Mouse (Mus musculus): ENCODE data around the gene Cpt1c. TPM values are rescaled to one million over a fixed set of nuclear protein-coding genes. Genes with fewer than 3 reads are reported as not detected.

Gene Cpt1c
- total RNA-seq, 2 experiments from 2014 or later = 115 to 116 TPM

- DNase-seq (ENCODE audit: low spot score in 2 of 2) = no peak
These were observed 49.2 kb downstream of the Cpt1c start for GRCm38 (mm10) chr7:44925468-44925867.

- no peak for DNase-seq (ENCODE audit: low spot score in 2 of 2)
These were observed 52.1 kb downstream of the Cpt1c start for GRCm38 (mm10) chr7:44922530-44922929.

DNA sequence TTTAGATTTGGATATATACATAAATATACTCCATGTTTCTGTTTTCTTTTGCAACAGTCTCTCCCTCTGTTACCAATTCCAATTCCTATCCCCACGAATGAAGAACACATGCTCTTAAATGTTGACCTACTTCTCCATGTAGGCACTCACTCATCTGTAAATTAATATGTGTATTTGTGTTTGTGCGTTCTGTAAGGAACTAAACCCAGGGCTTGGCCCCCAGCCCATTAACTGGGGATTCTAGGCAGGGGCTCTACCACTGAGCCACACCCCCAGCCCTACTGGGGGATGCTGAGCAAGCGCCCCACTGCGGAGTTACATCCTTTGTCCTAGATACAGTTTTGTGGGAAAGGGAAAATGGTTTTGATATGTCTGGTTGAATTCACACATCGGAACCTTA, 55.5 kb downstream of the Cpt1c start:
- DNase-seq (ENCODE audit: low spot score in 2 of 2) = no peak

DNA sequence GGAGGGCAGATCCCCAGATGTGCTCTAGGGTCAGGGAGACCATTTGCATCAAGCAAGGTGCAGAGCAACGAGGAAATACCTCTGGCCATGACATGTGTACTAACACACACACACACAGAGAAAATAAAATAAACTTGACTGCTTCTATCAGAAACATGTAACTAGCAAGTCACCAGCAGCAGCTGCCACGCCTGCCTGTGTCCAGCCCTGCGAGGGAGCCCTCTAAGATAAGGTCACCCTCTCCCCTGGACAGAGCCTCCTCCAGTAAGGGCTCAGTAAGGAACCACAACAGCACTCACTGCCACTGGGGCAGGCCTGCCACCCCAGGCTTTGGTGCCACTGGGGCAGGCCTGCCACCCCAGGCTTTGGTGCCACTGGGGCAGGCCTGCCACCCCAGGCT, 56.4 kb downstream of the Cpt1c start:
- DNase-seq (ENCODE audit: low spot score in 2 of 2) = no peak

DNA sequence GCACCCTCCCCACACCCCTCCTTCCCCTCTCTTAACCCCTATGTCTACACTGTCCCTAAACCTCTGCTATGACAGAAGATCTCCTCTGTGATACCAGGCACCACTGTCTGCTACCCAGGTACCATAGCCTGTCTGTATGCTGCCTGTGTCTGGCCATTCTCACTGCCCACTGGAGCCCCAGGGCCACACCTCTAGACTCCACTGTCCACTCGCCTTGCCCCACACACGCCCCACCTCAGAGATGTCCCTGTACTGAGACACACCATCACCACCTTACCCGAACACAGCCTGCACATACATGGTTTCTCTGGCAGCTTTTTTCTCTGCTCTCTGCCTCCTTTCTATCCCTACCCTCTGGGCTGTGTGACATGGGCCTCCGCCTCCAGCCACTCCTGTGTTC, 57.8 kb downstream of the Cpt1c start:
- no peak for DNase-seq (ENCODE audit: low spot score in 2 of 2)

GRCm38 (mm10) chr7:44916191-44916590, 58.5 kb downstream of the Cpt1c start:
- DNase-seq (ENCODE audit: low spot score in 2 of 2) = no peak

GRCm38 (mm10) chr7:44915314-44915713, 59.3 kb downstream of the Cpt1c start:
- DNase-seq (ENCODE audit: low spot score in 2 of 2) = no peak

DNA sequence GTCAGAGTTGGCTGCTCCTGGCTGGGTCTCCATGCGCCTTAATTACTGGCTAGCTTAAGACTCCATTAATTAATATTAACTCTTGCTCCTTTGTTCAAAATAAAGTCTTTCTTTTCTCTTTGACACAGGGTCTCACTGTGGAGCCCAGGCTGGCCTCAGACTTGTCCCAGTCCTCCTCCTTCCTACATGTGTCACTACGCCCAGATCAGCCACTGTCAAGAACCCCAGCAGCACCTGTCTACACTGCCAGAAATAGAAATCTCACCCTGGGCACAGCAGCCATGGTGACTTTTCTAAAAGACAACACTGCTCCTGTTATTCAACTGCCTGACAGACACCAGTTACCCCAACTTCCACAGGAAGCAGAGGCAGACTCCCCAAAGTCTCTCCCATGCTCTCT, 60.3 kb downstream of the Cpt1c start:
- no peak for DNase-seq (ENCODE audit: low spot score in 2 of 2)

Small RNAs within 50 kb of the gene (microRNA-seq; reads per million reads assigned to microRNA genes)
- gene Mir7054 = 2.7 to 5.4 reads per million in 2 experiments

Other genes with a start within 250 kb of the Cpt1c start
- gene Vrk3, start 226.4 kb downstream of the Cpt1c start, total RNA-seq (2021) = 10 to 100 TPM; 31.8 to 33.4 TPM
- under 1 TPM; 0.24 to 0.25 TPM for gene Zfp473, start 223.8 kb downstream of the Cpt1c start, total RNA-seq (2021)
- 10 to 100 TPM; 29.6 to 36.7 TPM for gene Nup62, start 158.8 kb downstream of the Cpt1c start, total RNA-seq (2021)
- gene Il4i1, start 158.5 kb downstream of the Cpt1c start, total RNA-seq (2021) = 1 to 10 TPM; 1.5 to 1.8 TPM
- gene Atf5, start 158.2 kb downstream of the Cpt1c start, total RNA-seq (2021) = 10 to 100 TPM; 27.3 to 28.4 TPM
- 10 to 100 TPM; 81.6 to 89.7 TPM for gene Akt1s1, start 125.9 kb downstream of the Cpt1c start, total RNA-seq (2021)
- gene Tbc1d17, start 125.8 kb downstream of the Cpt1c start, total RNA-seq (2021) = 10 to 100 TPM; 46.2 to 54.2 TPM
- gene Pnkp, start 117.7 kb downstream of the Cpt1c start, total RNA-seq (2021) = 10 to 100 TPM; 32.3 to 33.3 TPM
- gene Ptov1, start 105.1 kb downstream of the Cpt1c start, total RNA-seq (2021) = 100 to 1,000 TPM; 272 to 295 TPM
- gene Med25, start 82.1 kb downstream of the Cpt1c start, total RNA-seq (2021) = 100 to 1,000 TPM; 106 to 111 TPM
- gene Fuz, start 78.8 kb downstream of the Cpt1c start, total RNA-seq (2021) = 10 to 100 TPM; 21.0 to 21.4 TPM
- 100 to 1,000 TPM; 310 to 327 TPM for gene Ap2a1, start 45.4 kb downstream of the Cpt1c start, total RNA-seq (2021)
- under 1 TPM in 1 of 2 experiments, not detected in 1; 0.69 TPM for gene Tsks, start 31.6 kb downstream of the Cpt1c start, total RNA-seq (2021)
- 100 to 1,000 TPM; 163 to 195 TPM for gene Prmt1, start 11.7 kb upstream of the Cpt1c start, total RNA-seq (2021)
- gene Irf3, start 22.8 kb upstream of the Cpt1c start, total RNA-seq (2021) = 10 to 100 TPM; 33.8 to 46.5 TPM
- gene Bcl2l12, start 23.9 kb upstream of the Cpt1c start, total RNA-seq (2021) = 1 to 10 TPM; 2.0 to 3.9 TPM
- 100 to 1,000 TPM; 153 to 158 TPM for gene Scaf1, start 41.5 kb upstream of the Cpt1c start, total RNA-seq (2021)
- 10 to 100 TPM; 12.1 to 16.2 TPM for gene Rras, start 43.1 kb upstream of the Cpt1c start, total RNA-seq (2021)
- gene Prr12, start 78.0 kb upstream of the Cpt1c start, total RNA-seq (2021) = 10 to 100 TPM; 67.3 to 67.9 TPM
- 10 to 100 TPM; 49.2 to 55.4 TPM for gene Nosip, start 87.6 kb upstream of the Cpt1c start, total RNA-seq (2021)
- gene Prrg2, start 87.8 kb upstream of the Cpt1c start, total RNA-seq (2021) = 1 to 10 TPM; 5.3 to 7.4 TPM
- gene Rcn3, start 117.4 kb upstream of the Cpt1c start, total RNA-seq (2021) = 10 to 100 TPM; 10.3 to 13.8 TPM
- 10 to 100 TPM; 17.1 to 20.9 TPM for gene Fcgrt, start 129.0 kb upstream of the Cpt1c start, total RNA-seq (2021)
- 100 to 1,000 TPM; 427 to 461 TPM for gene Rps11, start 149.6 kb upstream of the Cpt1c start, total RNA-seq (2021)
- 100 to 1,000 TPM; 736 to 824 TPM for gene Rpl13a, start 153.9 kb upstream of the Cpt1c start, total RNA-seq (2021)
- under 1 TPM in 1 of 2 experiments, not detected in 1; 0.39 TPM for gene Gm45713, start 161.4 kb upstream of the Cpt1c start, total RNA-seq (2021)
- gene Flt3l, start 161.6 kb upstream of the Cpt1c start, total RNA-seq (2021) = 1 to 10 TPM; 4.5 to 5.8 TPM
- 10 to 100 TPM; 46.1 to 46.5 TPM for gene Pih1d1, start 179.5 kb upstream of the Cpt1c start, total RNA-seq (2021)
- gene Aldh16a1, start 179.7 kb upstream of the Cpt1c start, total RNA-seq (2021) = 10 to 100 TPM; 14.0 to 15.9 TPM
- 1,000 to 10,000 TPM; 1,582 to 1,636 TPM for gene Slc17a7, start 189.1 kb upstream of the Cpt1c start, total RNA-seq (2021)
- gene Gfy, start 204.7 kb upstream of the Cpt1c start, total RNA-seq (2021) = under 1 TPM in 1 of 2 experiments, not detected in 1; 0.26 TPM
- gene Pth2, start 206.1 kb upstream of the Cpt1c start, total RNA-seq (2021) = not detected
- 1 to 10 TPM; 2.0 to 2.7 TPM for gene Ccdc155, start 230.0 kb upstream of the Cpt1c start, total RNA-seq (2021)
- gene Dkkl1, start 237.3 kb upstream of the Cpt1c start, total RNA-seq (2021) = 1 to 10 TPM; 2.6 to 3.3 TPM
- 10 to 100 TPM in 1 of 2 experiments, 1 to 10 TPM in 1; 6.9 to 11.5 TPM for gene Tead2, start 240.9 kb upstream of the Cpt1c start, total RNA-seq (2021)